Mouse (Mus musculus): ENCODE measurements at regions not wholly inside any gene's neighbourhood (a gene's known extent, or its start where the extent isn't known, plus 50 kb on each side); places are given as distances from the start of the nearest gene placed in this dataset.
"Not testable (repeated sequence)": the region's sequence is repeated elsewhere in the genome, so short reads cannot be mapped to it uniquely, and the experiment has no call there.

DNA sequence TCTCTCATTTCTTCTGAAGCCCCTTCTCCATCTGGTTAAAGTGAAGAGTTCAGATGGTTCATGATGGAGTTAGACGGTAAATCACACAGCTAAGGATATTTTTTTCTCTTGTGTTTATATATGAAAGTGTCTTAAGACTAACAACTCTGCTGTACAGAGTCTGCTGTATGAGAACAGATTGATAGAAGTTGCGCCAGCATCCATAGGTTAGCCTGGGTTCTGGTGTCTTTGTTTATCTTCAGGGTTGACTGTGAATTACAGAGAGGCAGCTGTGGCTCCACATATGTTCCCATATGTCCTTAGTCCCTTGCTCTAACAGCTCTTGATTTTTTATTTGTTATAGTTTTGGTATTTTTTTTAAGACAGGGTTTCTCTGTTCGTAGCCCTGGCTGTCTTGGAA lies 334.9 kb upstream of the Api5 start:
- DNase-seq: no peak
- intact Hi-C loops (cut with DNase I): no loop called here

DNA sequence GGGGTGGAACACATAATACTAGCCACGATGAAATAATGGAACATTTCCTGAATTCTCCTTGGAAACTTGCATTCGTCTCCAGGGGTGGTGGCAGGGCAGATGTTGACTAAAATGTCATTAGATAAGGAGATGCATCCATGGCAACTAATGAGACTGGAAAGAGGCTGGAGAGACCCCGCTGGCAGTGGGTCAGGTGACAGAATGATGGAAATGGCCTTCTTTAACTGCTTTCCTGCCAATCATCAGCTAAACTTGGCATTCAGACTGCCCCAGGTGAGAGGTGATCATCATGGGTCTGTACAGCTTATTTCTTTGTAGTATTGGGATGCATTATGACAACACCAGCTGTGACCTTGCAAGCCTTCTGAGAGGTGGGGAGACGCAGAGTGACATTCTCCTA lies 334.3 kb upstream of the Api5 start:
- intact Hi-C loops (cut with DNase I): no loop called here
- DNase-seq: no peak

DNA sequence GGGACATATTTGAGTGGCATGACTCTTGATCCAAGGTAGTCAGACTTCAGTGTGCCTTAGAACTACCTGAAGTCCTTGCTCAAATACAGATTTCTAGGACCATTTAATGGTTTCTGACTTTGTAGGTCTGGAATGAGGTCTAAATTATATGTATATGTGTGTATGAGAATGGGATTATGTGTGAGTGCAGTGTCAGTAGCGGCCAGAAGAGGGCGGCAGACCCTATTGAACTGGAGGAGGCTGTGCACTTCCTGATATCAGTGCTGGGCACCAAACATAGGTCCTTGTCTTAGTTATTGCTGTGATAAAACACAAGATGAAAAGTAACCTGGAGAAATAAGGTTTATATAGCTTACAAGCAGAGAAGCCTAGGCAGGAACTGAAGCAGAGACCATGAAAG lies 328.6 kb upstream of the Api5 start:
- intact Hi-C loops (cut with DNase I): loop anchor here (10.0 kb wide), 1 partner anchor 292 kb away; no protein-coding TSS in a partner anchor
- DNase-seq: no peak

DNA sequence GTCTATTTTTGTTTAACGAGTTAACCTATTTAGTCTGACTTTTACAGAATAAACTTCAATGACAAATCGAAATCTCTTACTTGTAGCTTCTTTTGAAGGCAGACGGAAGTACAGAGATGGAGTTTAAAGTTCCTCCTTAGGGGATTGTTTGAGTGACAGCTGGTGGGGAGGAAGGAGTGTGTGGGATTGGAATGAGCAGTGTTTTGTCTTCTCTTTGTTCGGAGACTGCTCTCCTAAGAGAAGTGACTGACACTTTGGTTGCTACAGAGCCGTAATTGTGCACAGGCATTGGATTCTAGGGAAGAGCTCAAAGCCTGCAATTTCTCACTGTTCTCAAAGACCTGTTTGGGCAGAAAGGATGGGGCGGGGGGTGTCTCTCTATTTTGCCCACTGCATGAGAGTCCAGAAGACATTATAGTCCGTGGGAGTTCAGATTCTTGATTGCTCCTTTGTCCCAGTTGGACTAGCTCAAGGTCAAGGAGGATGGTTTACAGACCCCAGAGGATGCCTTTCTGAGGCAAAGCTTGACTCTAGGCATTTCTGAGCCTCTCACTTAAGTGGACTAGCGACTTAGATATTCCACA lies 327.0 kb upstream of the Api5 start:
- intact Hi-C loops (cut with DNase I): loop anchor here (10.0 kb wide), 1 partner anchor 290 kb away; no protein-coding TSS in a partner anchor
- no peak for DNase-seq

GRCm38 (mm10) chr2:94764451-94764850 lies 326.5 kb upstream of the Api5 start:
- DNase-seq: no peak
- intact Hi-C loops (cut with DNase I): loop anchor here (10.0 kb wide), 1 partner anchor 290 kb away; no protein-coding TSS in a partner anchor

GRCm38 (mm10) chr2:94748161-94748711 lies 310.3 kb upstream of the Api5 start:
- DNase-seq: peak; percentile 38
- intact Hi-C loops (cut with DNase I): no loop called here

GRCm38 (mm10) chr2:94729791-94730190 lies 291.9 kb upstream of the Api5 start:
- intact Hi-C loops (cut with DNase I): no loop called here
- no peak for DNase-seq

DNA sequence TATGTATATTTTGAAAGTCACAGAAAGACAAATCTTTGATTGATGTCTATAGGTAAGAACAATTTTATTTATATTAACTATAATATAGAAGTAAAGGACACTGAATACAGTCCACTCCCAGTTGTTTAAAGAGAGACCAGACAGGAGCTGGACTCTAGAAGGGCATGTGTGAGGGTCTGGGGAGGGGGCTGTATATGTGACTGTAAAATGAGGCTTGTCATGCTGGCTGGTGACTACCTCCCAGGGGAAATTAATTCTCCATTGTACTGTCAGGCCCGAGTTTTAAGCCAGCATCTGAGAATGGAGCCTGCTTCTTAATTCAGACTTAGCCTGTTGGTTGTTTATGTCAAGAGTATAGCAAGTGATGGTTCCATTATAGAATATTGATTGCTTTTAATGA lies 261.4 kb upstream of the Api5 start:
- intact Hi-C loops (cut with DNase I): no loop called here

DNA sequence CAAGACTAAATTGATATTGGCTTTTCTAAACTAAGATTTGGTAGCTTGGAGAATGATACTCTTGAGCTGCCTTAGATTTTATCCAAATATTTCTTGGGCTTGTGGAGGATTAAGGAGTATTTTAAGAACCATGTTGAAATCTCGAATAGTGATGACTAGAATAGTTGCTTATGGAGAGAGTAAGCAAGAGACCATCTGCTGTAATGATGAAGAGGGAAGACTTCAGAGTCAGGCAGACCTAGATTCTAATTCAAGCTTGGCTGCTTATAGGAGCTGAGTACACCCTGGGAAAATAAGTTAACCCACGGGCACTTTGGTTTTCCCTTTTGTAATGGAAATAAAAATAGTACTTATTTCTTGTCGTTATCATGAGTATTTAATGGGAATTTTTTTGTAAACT lies 257.3 kb upstream of the Api5 start:
- DNase-seq: no peak
- intact Hi-C loops (cut with DNase I): no loop called here

More for the DNA sequence above, 261.4 kb upstream of the Api5 start:
- DNase-seq: no peak

GRCm38 (mm10) chr2:94690560-94690959 lies 252.6 kb upstream of the Api5 start:
- DNase-seq: no peak
- intact Hi-C loops (cut with DNase I): no loop called here

DNA sequence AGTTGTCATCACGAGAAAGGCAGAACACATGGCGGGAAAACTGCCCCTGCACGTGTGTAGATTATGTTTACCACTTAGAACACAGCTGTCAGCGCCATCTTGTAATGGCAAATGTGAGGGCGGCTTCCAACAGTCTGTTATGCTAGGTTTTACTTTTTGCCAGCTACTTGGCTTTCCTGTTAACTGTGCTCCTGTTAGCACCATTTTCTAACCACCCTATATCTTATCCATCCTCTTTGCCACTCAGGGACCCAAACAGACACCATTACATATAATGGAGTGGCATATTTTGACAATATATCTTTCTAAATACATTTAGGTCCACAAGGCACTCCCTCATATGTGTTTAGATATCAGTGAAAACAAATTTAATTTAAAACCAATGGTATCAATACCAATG lies 247.7 kb upstream of the Api5 start:
- intact Hi-C loops (cut with DNase I); DNase-seq: not testable (repeated sequence)

- intact Hi-C loops (cut with DNase I): no loop called here
- DNase-seq: no peak
Observed at GRCm38 (mm10) chr2:94680096-94680765, 242.3 kb upstream of the Api5 start.

- intact Hi-C loops (cut with DNase I): no loop called here
Observed at GRCm38 (mm10) chr2:94665850-94666249, 227.9 kb upstream of the Api5 start.

DNA sequence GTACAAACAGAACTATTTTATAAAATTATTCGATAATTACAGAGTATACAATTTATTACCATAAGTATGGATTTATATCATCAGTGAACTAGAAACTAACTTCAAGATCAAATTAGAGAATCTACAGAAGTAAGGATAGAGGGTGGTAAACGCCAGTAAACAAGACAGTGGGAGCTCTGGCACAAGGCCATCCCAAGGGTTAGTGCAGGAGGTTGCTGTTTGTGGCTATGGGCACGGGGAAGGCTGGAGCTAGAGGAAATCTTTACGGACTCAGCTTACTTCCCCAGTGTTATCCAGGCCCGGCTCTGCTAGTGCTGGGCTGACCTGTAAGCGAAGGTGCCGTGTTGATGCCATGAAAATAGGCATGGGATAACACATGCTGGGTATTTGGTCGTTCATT lies 220.5 kb upstream of the Api5 start:
- DNase-seq: peak; percentile 49
- intact Hi-C loops (cut with DNase I): no loop called here

More at GRCm38 (mm10) chr2:94665850-94666249, 227.9 kb upstream of the Api5 start:
- no peak for DNase-seq

All from left cerebral cortex, postnatal 4 days (tissue).